Mouse (Mus musculus): ENCODE results near the gene Frmd4a. TPM values are rescaled to one million over a fixed set of nuclear protein-coding genes. Genes with fewer than 3 reads are reported as not detected.
A peak's percentile ranks its signal among the peaks of the same experiment; 100 is the strongest.

Gene Frmd4a
- total and polyA plus RNA-seq, 2 experiments from 2014 or later, result 11.9 to 44.1 TPM

- no peaks in the 10 kb centered on the region for H3K4me1 ChIP-seq (ENCODE audit: control insufficient read depth, insufficient read depth)
- peaks cover 44% of the 10 kb centered on the region for H3K36me3 ChIP-seq (replicated peaks; ENCODE audit: control insufficient read depth, insufficient read depth, low read length)
- H3K9ac ChIP-seq (replicated peaks; ENCODE audit: low read depth, low read length), result no peak overlapping the region
- no peak for TF ChIP-seq CTCF (IDR thresholded peaks at IDR 0.05; ENCODE audit: low read depth)
- no peak for TF ChIP-seq EP300 (IDR thresholded peaks at IDR 0.05; ENCODE audit: low read depth)
- H3K9me3 ChIP-seq (replicated peaks; ENCODE audit: control insufficient read depth, low read length), result no peaks in the 10 kb centered on the region
- H3K27ac ChIP-seq (ENCODE audit: low read depth), result no peak overlapping the region
- no peak for ATAC-seq (ENCODE audit: insufficient read depth, low read depth)
- 92% methylated on average over 6 of the region's 6 CpGs for WGBS
- no peaks in the 10 kb centered on the region for H3K27me3 ChIP-seq (ENCODE audit: control insufficient read depth, insufficient read depth, low read length)
- no peak overlapping the region for H3K4me2 ChIP-seq (ENCODE audit: low read depth, low read length)
- DNase-seq (ENCODE audit: low spot score), result no peak
- no peak overlapping the region for H3K4me3 ChIP-seq (ENCODE audit: low read depth, low read length)
These were observed 515.4 kb downstream of the Frmd4a start for GRCm38 (mm10) chr2:4532945-4533344.

GRCm38 (mm10) chr2:4535187-4535864 lies 517.8 kb downstream of the Frmd4a start:
- H3K4me3 ChIP-seq (ENCODE audit: low read depth, low read length), result no peak overlapping the region
- no peaks in the 10 kb centered on the region for H3K9me3 ChIP-seq (replicated peaks; ENCODE audit: control insufficient read depth, low read length)
- H3K36me3 ChIP-seq (replicated peaks; ENCODE audit: control insufficient read depth, insufficient read depth, low read length), result peaks cover 39% of the 10 kb centered on the region
- no peak overlapping the region for H3K4me2 ChIP-seq (ENCODE audit: low read depth, low read length)
- H3K9ac ChIP-seq (replicated peaks; ENCODE audit: low read depth, low read length), result no peak overlapping the region
- no peak overlapping the region for H3K27ac ChIP-seq (ENCODE audit: low read depth)
- ATAC-seq (ENCODE audit: insufficient read depth, low read depth) (no peak), DNase-seq (ENCODE audit: low spot score) (no peak)
- no peaks in the 10 kb centered on the region for H3K4me1 ChIP-seq (ENCODE audit: control insufficient read depth, insufficient read depth)
- 87% methylated on average over 9 of the region's 9 CpGs for WGBS
- H3K27me3 ChIP-seq (ENCODE audit: control insufficient read depth, insufficient read depth, low read length), result no peaks in the 10 kb centered on the region
- TF ChIP-seq CTCF (IDR thresholded peaks at IDR 0.05; ENCODE audit: low read depth), result no peak
- no peak for TF ChIP-seq EP300 (IDR thresholded peaks at IDR 0.05; ENCODE audit: low read depth)

GRCm38 (mm10) chr2:4541330-4541729 lies 523.8 kb downstream of the Frmd4a start:
- Histone ChIP-seq H3K36me3 (replicated peaks; ENCODE audit: control insufficient read depth, insufficient read depth, low read length) (0 out of 2 replicates have a peak, but pooled peaks cover 14% of the 10 kb centered on the region), H3K4me2 (ENCODE audit: low read depth, low read length) (no peak overlapping the region), H3K27ac (ENCODE audit: low read depth) (no peak overlapping the region), H3K4me3 (ENCODE audit: low read depth, low read length) (no peak overlapping the region), H3K4me1 (ENCODE audit: control insufficient read depth, insufficient read depth) (peaks cover 23% of the 10 kb centered on the region), H3K9ac (replicated peaks; ENCODE audit: low read depth, low read length) (no peak overlapping the region), H3K27me3 (ENCODE audit: control insufficient read depth, insufficient read depth, low read length) (no peaks in the 10 kb centered on the region), H3K9me3 (replicated peaks; ENCODE audit: control insufficient read depth, low read length) (no peaks in the 10 kb centered on the region)
- 79% methylated on average over 4 of the region's 4 CpGs for WGBS
- ATAC-seq (ENCODE audit: insufficient read depth, low read depth) (no peak), DNase-seq (ENCODE audit: low spot score) (no peak)
- no peak for TF ChIP-seq CTCF (IDR thresholded peaks at IDR 0.05; ENCODE audit: low read depth)
- TF ChIP-seq EP300 (IDR thresholded peaks at IDR 0.05; ENCODE audit: low read depth), result no peak

GRCm38 (mm10) chr2:4541844-4542628 lies 524.5 kb downstream of the Frmd4a start:
- Histone ChIP-seq H3K36me3 (replicated peaks; ENCODE audit: control insufficient read depth, insufficient read depth, low read length) (0 out of 2 replicates have a peak, but pooled peaks cover 14% of the 10 kb centered on the region), H3K27ac (ENCODE audit: low read depth) (peak overlapping the region; percentile 62; the same call in 1 of the 2 replicates), H3K4me2 (ENCODE audit: low read depth, low read length) (no peak overlapping the region), H3K9me3 (replicated peaks; ENCODE audit: control insufficient read depth, low read length) (no peaks in the 10 kb centered on the region), H3K4me3 (ENCODE audit: low read depth, low read length) (no peak overlapping the region), H3K9ac (replicated peaks; ENCODE audit: low read depth, low read length) (no peak overlapping the region), H3K4me1 (ENCODE audit: control insufficient read depth, insufficient read depth) (peaks cover 27% of the 10 kb centered on the region), H3K27me3 (ENCODE audit: control insufficient read depth, insufficient read depth, low read length) (no peaks in the 10 kb centered on the region)
- ATAC-seq (ENCODE audit: insufficient read depth, low read depth) (no peak), DNase-seq (ENCODE audit: low spot score) (no peak)
- no peak for TF ChIP-seq EP300 (IDR thresholded peaks at IDR 0.05; ENCODE audit: low read depth)
- no peak for TF ChIP-seq CTCF (IDR thresholded peaks at IDR 0.05; ENCODE audit: low read depth)
- WGBS, result 49% methylated on average over 11 of the region's 11 CpGs

- TF ChIP-seq EP300 (IDR thresholded peaks at IDR 0.05; ENCODE audit: low read depth), result no peak
- TF ChIP-seq CTCF (IDR thresholded peaks at IDR 0.05; ENCODE audit: low read depth), result no peak
- Histone ChIP-seq H3K4me2 (ENCODE audit: low read depth, low read length) (no peak overlapping the region), H3K27ac (ENCODE audit: low read depth) (peak overlapping the region; percentile 62), H3K4me3 (ENCODE audit: low read depth, low read length) (no peak overlapping the region), H3K9me3 (replicated peaks; ENCODE audit: control insufficient read depth, low read length) (no peaks in the 10 kb centered on the region), H3K27me3 (ENCODE audit: control insufficient read depth, insufficient read depth, low read length) (no peaks in the 10 kb centered on the region), H3K4me1 (ENCODE audit: control insufficient read depth, insufficient read depth) (peaks cover 35% of the 10 kb centered on the region), H3K9ac (replicated peaks; ENCODE audit: low read depth, low read length) (no peak overlapping the region), H3K36me3 (replicated peaks; ENCODE audit: control insufficient read depth, insufficient read depth, low read length) (0 out of 2 replicates have a peak, but pooled peaks cover 11% of the 10 kb centered on the region)
- 51% methylated on average over 11 of the region's 11 CpGs for WGBS
- DNase-seq (ENCODE audit: low spot score) (peak; percentile 61), ATAC-seq (ENCODE audit: insufficient read depth, low read depth) (peak; percentile 56)
These were observed 525.3 kb downstream of the Frmd4a start for GRCm38 (mm10) chr2:4542629-4543416.

All from heart, postnatal 0 days (tissue).